Mouse (Mus musculus) kidney, adult 2 months (tissue): Measurements from ENCODE around the gene Actrt3. TPM values are rescaled to one million over a fixed set of nuclear protein-coding genes. Genes with fewer than 3 reads are reported as not detected.

Source experiments
- DNase-seq: peaks from one replicate; pipeline ENCODE4 v3.0.0; 2021
- H3K27ac ChIP-seq: fragments of 200-500 bp; 2 replicates; pipeline ENCODE4 v1.5.1; 2012; ENCODE audit warnings: low read depth, low read length, control low read depth, inconsistent platforms; ENCODE audit not compliant: insufficient read depth
- H3K27me3 ChIP-seq: fragments of 200-500 bp; replicated peaks from 2 replicates; pipeline ENCODE4 v1.6.1; 2012; ENCODE audit warnings: mild to moderate bottlenecking, moderate library complexity, low read length, inconsistent platforms; ENCODE audit not compliant: control insufficient read depth, insufficient read depth
- H3K36me3 ChIP-seq: fragments of 200-500 bp; 2 replicates; pipeline ENCODE4 v1.6.1; 2012; ENCODE audit warnings: mild to moderate bottlenecking, moderate library complexity, low read length, inconsistent platforms; ENCODE audit not compliant: control insufficient read depth, insufficient read depth
- H3K4me1 ChIP-seq: fragments of 200-500 bp; 2 replicates; pipeline ENCODE4 v1.6.1; 2011; ENCODE audit warnings: low read length; ENCODE audit not compliant: control insufficient read depth, insufficient read depth
- H3K4me3 ChIP-seq: fragments of 200-500 bp; 2 replicates; pipeline ENCODE4 v1.5.1; 2011; ENCODE audit warnings: mild to moderate bottlenecking, low read depth, low read length, control low read depth; ENCODE audit not compliant: insufficient read depth
- CTCF ChIP-seq: fragments of 200-500 bp; conservative IDR thresholded peaks from 2 replicates; pipeline ENCODE4 v1.5.1; 2011; ENCODE audit warnings: low read depth, mild to moderate bottlenecking, control low read depth, low read length, moderate library complexity, mixed read lengths; ENCODE audit not compliant: insufficient read depth, insufficient read length
- POLR2A ChIP-seq: fragments of 200-500 bp; IDR thresholded peaks from one replicate; pipeline ENCODE4 v1.6.1; 2011; ENCODE audit warnings: low read depth, low read length, control low read depth
- WGBS: fragments of 180-500 bp; shearing (Covaris S2); methylation state at CpG from one replicate; pipeline ENCODE4 v1.1.7; 2018; 5-methylcytosine and 5-hydroxymethylcytosine counted together
- polyA plus RNA-seq: library from polyadenylated mRNA; depleted of rRNA; stranded (reverse); fragments of >200 nt; gene quantifications from 2 replicates; pipeline ENCODE4 v1.2.3, GENCODE M21; 2012; rRNA removed

Actrt3 gene
- 0.07 and 0.16 TPM in 2 replicates for polyA plus RNA-seq

GRCm38 (mm10) chr3:30599711-30600545, at the start of gene Actrt3:
Gene Actrt3, minus strand, starts transcription at chr3:30599939.
- Histone ChIP-seq H3K36me3 (peaks cover 1% of the 10 kb centered on the region; the same call in 1 of the 2 replicates), H3K27me3 (no peaks in the 10 kb centered on the region), H3K4me3 (peak within 1 kb of the TSS; percentile 53), H3K27ac (0 out of 2 replicates have a peak within 1 kb of the TSS, but pooled peaks have one; percentile 2), H3K4me1 (peaks cover 2% of the 10 kb centered on the region; the same call in 1 of the 2 replicates)
- 16% methylated on average over 32 of the region's 32 CpGs for WGBS
- peak; percentile 32 for DNase-seq
- no peak for TF ChIP-seq CTCF
- TF ChIP-seq POLR2A: no peak

GRCm38 (mm10) chr3:30648466-30648865, 48.7 kb upstream of the Actrt3 start:
- Histone ChIP-seq H3K4me3 (no peak overlapping the region), H3K27ac (no peak overlapping the region), H3K4me1 (no peaks in the 10 kb centered on the region), H3K27me3 (no peaks in the 10 kb centered on the region), H3K36me3 (no peaks in the 10 kb centered on the region)
- 100% methylated on average over 2 of the region's 2 CpGs for WGBS
- DNase-seq: no peak
- TF ChIP-seq POLR2A (no peak), CTCF (no peak)

DNA sequence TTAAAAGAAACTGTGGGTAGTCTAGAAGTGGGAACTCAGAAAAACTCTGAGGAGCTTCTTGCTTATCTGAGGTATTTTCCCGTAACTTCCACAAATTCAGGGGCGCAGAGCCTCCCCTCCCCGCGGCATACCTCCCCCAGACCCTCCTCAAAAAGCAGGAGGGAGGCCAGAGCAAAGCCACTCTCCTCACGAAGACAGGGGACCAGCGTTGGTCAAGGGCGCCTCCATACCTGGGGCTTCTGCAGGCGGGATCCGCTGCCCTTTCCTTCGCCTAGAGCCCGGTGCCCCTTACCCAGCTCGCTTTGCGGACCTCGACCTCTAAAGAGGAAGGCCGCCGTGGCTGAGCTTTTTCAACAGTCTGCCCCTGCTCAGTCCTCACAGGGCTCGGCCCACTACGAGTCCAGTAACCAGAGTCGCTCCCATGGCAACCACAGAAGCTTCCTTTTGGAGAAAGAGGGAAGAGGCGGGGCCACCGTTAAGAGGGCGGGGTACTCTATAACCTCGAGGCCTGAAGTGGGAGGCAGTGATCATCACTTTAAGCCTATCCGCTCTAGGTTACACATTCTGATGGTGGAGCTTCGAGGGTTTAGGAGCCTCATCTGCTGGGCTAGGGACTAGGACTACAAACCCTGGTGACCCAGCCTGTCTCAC, 47.8 kb upstream of the Actrt3 start, which contains the start of gene Lrrc34:
Gene Lrrc34, minus strand, starts transcription at position 430 of the 651 bp plus-strand sequence.
- WGBS: 15% methylated on average over 25 of the region's 25 CpGs
- Histone ChIP-seq H3K4me3 (no peak within 1 kb of the TSS), H3K4me1 (no peaks in the 10 kb centered on the region), H3K27ac (no peak within 1 kb of the TSS), H3K36me3 (no peaks in the 10 kb centered on the region), H3K27me3 (no peaks in the 10 kb centered on the region)
- DNase-seq: peak; percentile 41
- no peak for TF ChIP-seq POLR2A
- TF ChIP-seq CTCF: no peak

GRCm38 (mm10) chr3:30646761-30647160, 47.0 kb upstream of the Actrt3 start:
- TF ChIP-seq CTCF (no peak), POLR2A (no peak)
- Histone ChIP-seq H3K4me3 (no peak overlapping the region), H3K4me1 (no peaks in the 10 kb centered on the region), H3K36me3 (no peaks in the 10 kb centered on the region), H3K27ac (no peak overlapping the region), H3K27me3 (no peaks in the 10 kb centered on the region)
- no peak for DNase-seq
- 75% methylated on average over 8 of the region's 8 CpGs for WGBS

GRCm38 (mm10) chr3:30644207-30644606, 44.5 kb upstream of the Actrt3 start, which contains the start of gene Lrriq4:
Gene Lrriq4, plus strand, starts transcription at chr3:30644507.
- no peaks in the 10 kb centered on the region for H3K27me3 ChIP-seq
- no peak within 1 kb of the TSS for H3K4me3 ChIP-seq
- WGBS: 74% methylated on average over 2 of the region's 2 CpGs
- DNase-seq: no peak
- no peak within 1 kb of the TSS for H3K27ac ChIP-seq
- H3K4me1 ChIP-seq: no peaks in the 10 kb centered on the region
- TF ChIP-seq CTCF: no peak
- TF ChIP-seq POLR2A: no peak
- H3K36me3 ChIP-seq: no peaks in the 10 kb centered on the region

GRCm38 (mm10) chr3:30635629-30636028, 35.9 kb upstream of the Actrt3 start:
- H3K36me3 ChIP-seq: no peaks in the 10 kb centered on the region
- DNase-seq: no peak
- no peak overlapping the region for H3K4me3 ChIP-seq
- no peaks in the 10 kb centered on the region for H3K4me1 ChIP-seq
- H3K27me3 ChIP-seq: no peaks in the 10 kb centered on the region
- no peak overlapping the region for H3K27ac ChIP-seq
- no peak for TF ChIP-seq CTCF
- no peak for TF ChIP-seq POLR2A
- 81% methylated on average over 4 of the region's 4 CpGs for WGBS

GRCm38 (mm10) chr3:30633681-30634080, 33.9 kb upstream of the Actrt3 start:
- no peak for DNase-seq
- Histone ChIP-seq H3K27me3 (no peaks in the 10 kb centered on the region), H3K27ac (no peak overlapping the region), H3K4me1 (no peaks in the 10 kb centered on the region), H3K36me3 (no peaks in the 10 kb centered on the region), H3K4me3 (no peak overlapping the region)
- 74% methylated on average over 3 of the region's 3 CpGs for WGBS
- TF ChIP-seq CTCF: no peak
- TF ChIP-seq POLR2A: no peak
